In the genomic region with DNA sequence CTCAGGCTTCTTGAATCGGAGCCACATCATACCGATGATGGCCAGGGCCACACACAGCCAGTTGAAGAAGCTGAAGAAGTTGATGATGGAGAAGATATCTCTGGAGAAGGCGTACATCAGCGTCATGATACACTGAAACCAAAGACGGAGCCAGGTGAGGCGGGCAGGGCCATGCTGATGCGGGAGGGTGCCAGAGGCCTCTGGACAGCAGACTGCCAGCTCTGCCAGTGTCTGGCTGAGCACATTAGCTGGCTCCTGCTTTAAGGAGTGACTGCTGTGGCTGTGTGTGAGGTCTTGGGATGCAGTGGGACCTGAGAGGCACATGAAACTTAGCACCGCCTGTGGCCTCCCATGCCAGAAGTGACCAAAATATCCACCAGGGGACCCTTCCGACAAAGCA, we compare ENCODE assay signal across 34 mouse cellular contexts. TPM values are rescaled to one million over a fixed set of nuclear protein-coding genes. Genes with fewer than 3 reads are reported as not detected.
"Had no signal": no experiment of that assay in that cellular context is flagged by ENCODE, and none has a peak within 500 bp of the region (broad histone marks: within the 10 kb centered on the region; RNA-seq: fewer than 3 reads in every experiment).

No protein-coding gene starts in this region.

- ATAC-seq: forebrain, postnatal 0 days; intestine, postnatal 0 days; liver, postnatal 0 days had no signal

- H3K9ac ChIP-seq: forebrain, postnatal 0 days; heart, embryonic 13.5 days; heart, embryonic 15.5 days; hindbrain, embryonic 13.5 days; limb, embryonic 12.5 days; liver, embryonic 13.5 days; liver, embryonic 15.5 days; liver, postnatal 0 days had no signal

- H3K27me3 ChIP-seq: heart, embryonic 13.5 days; heart, embryonic 15.5 days; hindbrain, embryonic 13.5 days; limb, embryonic 12.5 days; liver, embryonic 13.5 days; liver, embryonic 15.5 days had no signal

- H3K27ac ChIP-seq: heart, adult 2 months; heart, embryonic 13.5 days; heart, embryonic 15.5 days; hindbrain, embryonic 13.5 days; left cerebral cortex, adult 2 months; limb, embryonic 10.5 days; limb, embryonic 12.5 days; liver, embryonic 13.5 days; liver, embryonic 15.5 days had no signal

- H3K4me1 ChIP-seq: hindbrain, embryonic 13.5 days; limb, embryonic 10.5 days had no signal

- H3K4me2 ChIP-seq: heart, embryonic 11.5 days; heart, embryonic 13.5 days; heart, embryonic 15.5 days; hindbrain, embryonic 13.5 days; limb, embryonic 12.5 days; liver, embryonic 11.5 days; liver, embryonic 13.5 days; liver, embryonic 15.5 days had no signal

- H3K4me3 ChIP-seq: heart, adult 2 months; heart, embryonic 13.5 days; heart, embryonic 15.5 days; hindbrain, embryonic 13.5 days; left cerebral cortex, adult 2 months; limb, embryonic 10.5 days; limb, embryonic 12.5 days; liver, embryonic 13.5 days; liver, embryonic 15.5 days had no signal

- H3K9me3 ChIP-seq: heart, embryonic 13.5 days; heart, embryonic 15.5 days; hindbrain, embryonic 13.5 days; limb, embryonic 10.5 days; limb, embryonic 12.5 days; liver, embryonic 13.5 days; liver, embryonic 15.5 days had no signal

- DNase-seq: forebrain, postnatal 0 days; gastrocnemius, postnatal 14 days; heart, adult 11 months; heart, adult 2 months; heart, postnatal 14 days; heart, postnatal 36 days; kidney, adult 18-20 months; kidney, adult 8-10 months; kidney, postnatal 10 days; kidney, postnatal 25 days; kidney, postnatal 4 days; liver; liver, embryonic 13.5 days; liver, postnatal 0 days had no signal

RNA-seq across cellular contexts. Expression of gene Car5a, which starts 59.7 kb away (rescaled TPM):
- total RNA-seq: forebrain, postnatal 0 days; gastrocnemius, postnatal 14 days; heart, adult 2 months; heart, postnatal 14 days; heart, postnatal 36 days; hematopoietic stem cell, adult 5-6 weeks; layer of hippocampus, postnatal 10 days; layer of hippocampus, postnatal 25 days; left cerebral cortex, adult 2 months had no signal
- polyA plus RNA-seq: gonadal fat pad, adult 2 months; heart, adult 2 months; heart, embryonic 11.5 days; heart, embryonic 15.5 days; heart, postnatal 0 days; hindbrain, embryonic 11.5 days; intestine, embryonic 14.5 days; kidney, embryonic 14.5 days; kidney, embryonic 16.5 days; limb, embryonic 10.5 days; limb, embryonic 14.5 days had no signal
